Mouse (Mus musculus) MEL (cell line): ENCODE measurements around the gene Lurap1l. TPM values are rescaled to one million over a fixed set of nuclear protein-coding genes. Genes with fewer than 3 reads are reported as not detected.

ENCODE experiments used
- DNase-seq: peaks from one replicate; pipeline ENCODE4 v3.0.0; 2011; ENCODE audit warnings: low read depth, low spot score
- H3K27ac ChIP-seq: 2 replicates; pipeline ENCODE4 v1.5.1; 2012; ENCODE audit warnings: low read depth, mild to moderate bottlenecking, control low read depth, low read length, moderate library complexity; ENCODE audit not compliant: control insufficient read depth
- H3K27me3 ChIP-seq, 2 experiments: fragments of 150-350 bp in 1 of 2; sonication (generic) in 1 of 2; 2 replicates each; pipeline ENCODE4 v1.6.1; 2012; ENCODE audit warnings: low read length in 2 of 2, mild to moderate bottlenecking in 2 of 2, improper control_type of control experiment in 1 of 2, moderate library complexity in 1 of 2; ENCODE audit not compliant: insufficient read depth in 2 of 2, control insufficient read depth in 1 of 2
- H3K36me3 ChIP-seq, 2 experiments: 2 replicates each; pipeline ENCODE4 v1.6.1; 2012 to 2014; ENCODE audit warnings: low read length in 2 of 2, improper control_type of control experiment in 1 of 2, inconsistent platforms in 1 of 2, mild to moderate bottlenecking in 1 of 2; ENCODE audit not compliant: insufficient read depth in 2 of 2, control insufficient read depth in 1 of 2
- H3K4me1 ChIP-seq, 2 experiments: fragments of 150-350 bp in 1 of 2; sonication (generic) in 1 of 2; 2 replicates each; pipeline ENCODE4 v1.6.1; 2012; ENCODE audit warnings: low read length in 2 of 2, improper control_type of control experiment in 1 of 2, mild to moderate bottlenecking in 1 of 2; ENCODE audit not compliant: insufficient read depth in 2 of 2, control insufficient read depth in 1 of 2
- H3K4me3 ChIP-seq, 2 experiments: fragments of 150-350 bp in 1 of 2; sonication (generic) in 1 of 2; 2 replicates each; pipeline ENCODE4 v1.5.1; 2012; ENCODE audit warnings: low read depth in 2 of 2, low read length in 2 of 2, mild to moderate bottlenecking in 2 of 2, moderate library complexity in 2 of 2, control low read depth in 1 of 2, improper control_type of control experiment in 1 of 2; ENCODE audit not compliant: control insufficient read depth in 1 of 2, insufficient read depth in 1 of 2
- H3K79me2 ChIP-seq: 2 replicates; pipeline ENCODE4 v1.6.1; 2012; ENCODE audit warnings: mild to moderate bottlenecking, low read length, moderate library complexity; ENCODE audit not compliant: control insufficient read depth, poor library complexity, insufficient read depth
- H3K9ac ChIP-seq: 2 replicates; pipeline ENCODE4 v1.6.1; 2012; ENCODE audit warnings: low read depth, mild to moderate bottlenecking, control low read depth, low read length, moderate library complexity; ENCODE audit not compliant: control insufficient read depth, poor library complexity, severe bottlenecking
- H3K9me3 ChIP-seq: fragments of 150-350 bp; sonication (generic); replicated peaks from 2 replicates; pipeline ENCODE4 v1.6.1; 2012; ENCODE audit warnings: mild to moderate bottlenecking, low read length, improper control_type of control experiment, moderate library complexity; ENCODE audit not compliant: insufficient read depth
- CHD1 ChIP-seq: IDR thresholded peaks from 2 replicates; pipeline ENCODE4 v1.6.1; 2012; ENCODE audit warnings: low read depth, mild to moderate bottlenecking, inconsistent platforms, low read length, improper control_type of control experiment
- CTCF ChIP-seq, 3 experiments: IDR thresholded peaks in 2 of 3; conservative IDR thresholded peaks in 1 of 3; 2 replicates each; pipeline ENCODE4 v1.5.1; 2011 to 2012; ENCODE audit warnings: low read length in 3 of 3, low read depth in 2 of 3, mild to moderate bottlenecking in 2 of 3, improper control_type of control experiment in 1 of 3, inconsistent platforms in 1 of 3, mixed read lengths in 1 of 3, moderate library complexity in 1 of 3; ENCODE audit not compliant: control insufficient read depth in 1 of 3, insufficient read depth in 1 of 3, poor library complexity in 1 of 3, severe bottlenecking in 1 of 3
- E2F4 ChIP-seq: IDR thresholded peaks from 2 replicates; pipeline ENCODE4 v1.6.1; 2011; ENCODE audit warnings: low read depth, low read length, improper control_type of control experiment, borderline replicate concordance
- EP300 ChIP-seq, 2 experiments: IDR thresholded peaks; 2 replicates each; pipeline ENCODE4 v1.6.1; 2011; ENCODE audit warnings: improper control_type of control experiment in 2 of 2, low read length in 2 of 2, low read depth in 1 of 2, mild to moderate bottlenecking in 1 of 2
- GABPA ChIP-seq: IDR thresholded peaks from 2 replicates; pipeline ENCODE4 v1.6.1; 2012; ENCODE audit warnings: low read depth, mild to moderate bottlenecking, inconsistent platforms, low read length, improper control_type of control experiment, moderate library complexity
- GATA1 ChIP-seq: IDR thresholded peaks from 2 replicates; pipeline ENCODE4 v1.6.1; 2011; ENCODE audit warnings: low read depth, low read length, improper control_type of control experiment
- MAX ChIP-seq: IDR thresholded peaks from 2 replicates; pipeline ENCODE4 v1.6.1; 2011; ENCODE audit warnings: low read length, improper control_type of control experiment
- MAZ ChIP-seq: IDR thresholded peaks from 2 replicates; pipeline ENCODE4 v1.6.1; 2012; ENCODE audit warnings: low read depth, mild to moderate bottlenecking, inconsistent platforms, low read length, improper control_type of control experiment
- NELFE ChIP-seq: IDR thresholded peaks from 2 replicates; pipeline ENCODE4 v1.6.1; 2011; ENCODE audit warnings: low read depth, low read length, improper control_type of control experiment
- SIN3A ChIP-seq: IDR thresholded peaks from 2 replicates; pipeline ENCODE4 v1.6.1; 2012; ENCODE audit warnings: low read length, improper control_type of control experiment, inconsistent platforms
- SMC3 ChIP-seq: IDR thresholded peaks from 2 replicates; pipeline ENCODE4 v1.6.1; 2011; ENCODE audit warnings: low read depth, low read length, improper control_type of control experiment
- TAL1 ChIP-seq: IDR thresholded peaks from 2 replicates; pipeline ENCODE4 v1.6.1; 2012; ENCODE audit warnings: mild to moderate bottlenecking, inconsistent platforms, low read length, moderate library complexity, mixed read lengths
- TCF12 ChIP-seq: IDR thresholded peaks from 2 replicates; pipeline ENCODE4 v1.6.1; 2014; ENCODE audit warnings: low read depth, mild to moderate bottlenecking, inconsistent platforms, low read length, improper control_type of control experiment, moderate library complexity
- UBTF ChIP-seq: IDR thresholded peaks from 2 replicates; pipeline ENCODE4 v1.6.1; 2012; ENCODE audit warnings: low read depth, mild to moderate bottlenecking, inconsistent platforms, low read length, improper control_type of control experiment, moderate library complexity, borderline replicate concordance; ENCODE audit not compliant: insufficient read depth
- USF2 ChIP-seq, 2 experiments: IDR thresholded peaks; 2 replicates each; pipeline ENCODE4 v1.6.1; 2011 to 2012; ENCODE audit warnings: improper control_type of control experiment in 2 of 2, low read length in 2 of 2, borderline replicate concordance in 1 of 2, inconsistent platforms in 1 of 2, low read depth in 1 of 2, mild to moderate bottlenecking in 1 of 2; ENCODE audit not compliant: insufficient read depth in 1 of 2
- ZC3H11A ChIP-seq: IDR thresholded peaks from 2 replicates; pipeline ENCODE4 v1.6.1; 2012; ENCODE audit warnings: low read depth, mild to moderate bottlenecking, inconsistent platforms, low read length, improper control_type of control experiment
- ZKSCAN1 ChIP-seq: IDR thresholded peaks from 2 replicates; pipeline ENCODE4 v1.6.1; 2012; ENCODE audit warnings: low read depth, mild to moderate bottlenecking, inconsistent platforms, low read length, improper control_type of control experiment, moderate library complexity
- ZMIZ1 ChIP-seq: IDR thresholded peaks from 2 replicates; pipeline ENCODE4 v1.6.1; 2012; ENCODE audit warnings: low read depth, mild to moderate bottlenecking, inconsistent platforms, low read length, improper control_type of control experiment, moderate library complexity
- ZNF384 ChIP-seq: IDR thresholded peaks from 2 replicates; pipeline ENCODE4 v1.6.1; 2012; ENCODE audit warnings: low read depth, mild to moderate bottlenecking, inconsistent platforms, low read length, improper control_type of control experiment
- polyA plus RNA-seq, 2 experiments: library from polyadenylated mRNA; stranded (reverse) in 1 of 2; unstranded in 1 of 2; fragments of >175 nt in 1 of 2; fragments of >200 nt in 1 of 2; gene quantifications; 2 replicates each; pipeline versions ENCODE4 v1.2.1 to v1.2.4; 2012; ENCODE audit warnings: low replicate concordance in 2 of 2, low read depth in 1 of 2; ENCODE audit not compliant: insufficient read length in 2 of 2, insufficient read depth in 1 of 2, missing spikeins in 1 of 2
- total RNA-seq: library from RNA; depleted of rRNA; stranded (reverse); fragments of 300-350 nt; gene quantifications from 2 replicates; pipeline ENCODE4 v1.2.3, GENCODE M21; 2012

The Lurap1l gene
- total and polyA plus RNA-seq, 3 experiments, result not detected

DNA sequence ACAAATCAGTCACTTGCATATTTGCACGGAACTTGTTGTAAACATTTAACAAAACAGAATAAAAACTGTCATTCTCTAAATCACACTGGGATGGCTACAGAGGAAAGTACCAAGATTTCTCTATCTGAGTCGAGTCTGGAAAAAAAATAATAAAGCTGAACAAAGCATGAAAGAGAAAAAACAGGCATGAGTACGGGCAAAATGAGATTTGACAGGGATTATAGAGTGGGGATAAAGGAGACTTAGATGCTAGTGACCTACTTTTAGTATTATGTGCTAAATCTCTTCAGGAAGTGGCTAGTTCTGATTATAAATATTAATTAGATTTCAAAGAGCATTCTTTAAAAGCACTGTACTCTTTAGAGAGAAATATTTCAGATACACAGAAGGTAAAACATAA is 3.7 kb upstream of the Lurap1l start:
- no peaks in the 10 kb centered on the region for H3K9me3 ChIP-seq
- no peaks in the 10 kb centered on the region for H3K27me3 ChIP-seq
- DNase-seq, result no peak
- no peaks in the 10 kb centered on the region for H3K4me1 ChIP-seq
- no peak for TF ChIP-seq ZMIZ1
- no peak for TF ChIP-seq SIN3A
- no peak for TF ChIP-seq GABPA
- TF ChIP-seq SMC3, result no peak
- TF ChIP-seq MAX, result no peak
- no peak overlapping the region for H3K4me3 ChIP-seq
- H3K27ac ChIP-seq, result no peak overlapping the region
- no peaks in the 10 kb centered on the region for H3K36me3 ChIP-seq
- no peak overlapping the region for H3K9ac ChIP-seq
- no peaks in the 10 kb centered on the region for H3K79me2 ChIP-seq

DNA sequence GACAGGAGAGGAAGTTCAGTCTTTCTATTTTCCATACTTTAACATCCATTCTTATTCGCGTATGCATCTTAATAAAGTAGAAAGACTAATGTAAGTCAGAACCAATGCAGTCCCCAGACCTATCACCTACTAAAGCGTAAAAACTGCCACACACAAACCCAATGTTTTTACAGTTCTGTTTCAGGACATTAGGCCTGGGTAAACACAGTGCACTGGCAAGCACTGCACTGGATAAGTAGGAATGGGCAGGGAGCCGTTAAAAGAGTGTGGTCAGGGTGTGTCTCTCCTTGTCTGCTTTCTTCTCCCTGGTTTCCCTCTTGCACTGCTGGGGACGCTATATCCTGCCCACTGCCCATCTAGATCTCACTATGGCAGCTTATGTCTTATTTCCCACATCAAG is 2.5 kb upstream of the Lurap1l start:
- TF ChIP-seq ZMIZ1 (no peak), ZC3H11A (no peak), MAZ (no peak), SMC3 (no peak), USF2 (IDR thresholded peaks at IDR 0.05; ENCODE audit: borderline replicate concordance in 1 of 2, insufficient read depth in 1 of 2, low read depth in 1 of 2, low read length in 2 of 2) (no peak), SIN3A (no peak), TCF12 (no peak), EP300 (IDR thresholded peaks at IDR 0.05; ENCODE audit: low read depth in 1 of 2, low read length in 2 of 2) (no peak), ZKSCAN1 (no peak), CHD1 (no peak), ZNF384 (no peak), TAL1 (no peak), E2F4 (no peak), CTCF (IDR thresholded peaks at IDR 0.05 in 2 of 3, conservative IDR thresholded peaks at IDR 0.05 in 1 of 3; ENCODE audit: control insufficient read depth in 1 of 3, insufficient read depth in 1 of 3, low read depth in 2 of 3, low read length in 3 of 3, poor library complexity in 1 of 3, severe bottlenecking in 1 of 3) (no peak), GATA1 (no peak), UBTF (no peak), NELFE (no peak)
- TF ChIP-seq, all 39 proteins: peak for 0
- Histone ChIP-seq H3K9ac (no peak overlapping the region), H3K79me2 (no peaks in the 10 kb centered on the region), H3K27me3 (no peaks in the 10 kb centered on the region), H3K4me1 (no peaks in the 10 kb centered on the region), H3K36me3 (no peaks in the 10 kb centered on the region), H3K27ac (no peak overlapping the region), H3K4me3 (no peak overlapping the region), H3K9me3 (no peaks in the 10 kb centered on the region)
- no peak for DNase-seq
